10 mouse cellular contexts compared by ENCODE assay signal in the genomic region with DNA sequence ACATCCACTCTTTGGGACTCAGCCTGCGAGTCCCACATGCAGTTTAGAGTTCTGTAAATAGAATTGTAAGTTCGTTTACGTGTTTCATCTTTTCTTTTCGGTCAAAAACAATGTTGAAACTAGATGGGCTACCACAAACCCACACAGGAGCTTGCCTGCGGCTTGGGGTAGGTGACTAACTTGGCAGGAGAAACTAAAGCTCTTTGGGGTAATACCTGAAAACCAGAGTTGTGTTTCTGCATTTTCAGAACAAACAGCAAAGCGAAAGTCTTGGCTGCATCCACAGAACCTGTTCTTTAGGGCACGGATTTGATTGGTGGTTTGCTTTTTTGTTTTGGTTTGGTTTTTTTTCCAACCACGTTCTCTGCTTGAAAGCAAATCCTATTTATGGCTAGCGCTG.
DNase-seq lines count a peak whose midpoint lies in the region; ATAC-seq and TF ChIP-seq lines count a peak whose summit lies in the region.
"Had no signal": no experiment of that assay in that cellular context is flagged by ENCODE, and none has a peak within 500 bp of the region (broad histone marks: within the 10 kb centered on the region; RNA-seq: fewer than 3 reads in every experiment).

No protein-coding gene starts in this region.

- H3K36me3 ChIP-seq in lung, postnatal 0 days (ENCODE audit: insufficient read depth, low read length), result no peaks in the 10 kb centered on the region
- no peaks in the 10 kb centered on the region for H3K36me3 ChIP-seq in liver, embryonic 13.5 days

- peak overlapping the region; percentile 87; the same call in 1 of the 2 replicates for H3K4me2 ChIP-seq in lung, postnatal 0 days (replicated peaks; ENCODE audit: low read depth, low read length)
- peak overlapping the region; percentile 69 for H3K4me2 ChIP-seq in liver, embryonic 13.5 days

- peaks cover 9% of the 10 kb centered on the region; the same call in 1 of the 2 replicates for H3K4me1 ChIP-seq in lung, postnatal 0 days (ENCODE audit: insufficient read depth, low read depth, low read length)
- peaks cover 13% of the 10 kb centered on the region for H3K4me1 ChIP-seq in liver, embryonic 13.5 days (replicated peaks)

- ATAC-seq in lung, postnatal 0 days, result no peak
- no peak for ATAC-seq in liver, embryonic 13.5 days (ENCODE audit: low read depth)

- no peaks in the 10 kb centered on the region for H3K9me3 ChIP-seq in lung, postnatal 0 days (ENCODE audit: low read length)
- no peaks in the 10 kb centered on the region for H3K9me3 ChIP-seq in liver, embryonic 13.5 days (replicated peaks)

- no peak for TF ChIP-seq CTCF in gastrocnemius, adult 2 months (IDR thresholded peaks at IDR 0.05)
- TF ChIP-seq CTCF in lung, postnatal 0 days (IDR thresholded peaks at IDR 0.05), result no peak

- peak overlapping the region; percentile 74 for H3K4me3 ChIP-seq in gastrocnemius, adult 2 months
- peak overlapping the region; percentile 49; the same call in 1 of the 2 replicates for H3K4me3 ChIP-seq in lung, postnatal 0 days (ENCODE audit: low read depth, low read length)
- no peak overlapping the region for H3K4me3 ChIP-seq in liver, embryonic 13.5 days (replicated peaks)

- no peak for DNase-seq in gastrocnemius, adult 2 months
- no peak for DNase-seq in gastrocnemius, postnatal 25 days
- DNase-seq in lung, postnatal 0 days (ENCODE audit: low spot score), result no peak
- DNase-seq in lung, postnatal 14 days, result no peak
- no peak for DNase-seq in liver, embryonic 13.5 days
- DNase-seq in urinary bladder, postnatal 36 days (ENCODE audit: low spot score in 2 of 2), result no peak
- DNase-seq in adrenal gland, adult 18-20 months (ENCODE audit: low spot score in 2 of 2), result no peak
- no peak for DNase-seq in adrenal gland, adult 8-10 months
- DNase-seq: cerebellum, adult 11-12 months; gastrocnemius, postnatal 36 days had no signal

- 55% methylated on average over 9 of the region's 9 CpGs for WGBS in lung, postnatal 0 days
- 28% methylated on average over 9 of the region's 9 CpGs for WGBS in liver, embryonic 13.5 days (ENCODE audit: insufficient replicate concordance)

- intact Hi-C loops in gastrocnemius, adult 2 months (cut with DNase I), result loop anchor here (10.0 kb wide), 1 partner anchor 271 kb away; no protein-coding TSS in a partner anchor

- H3K27ac ChIP-seq in gastrocnemius, adult 2 months, result peak overlapping the region; percentile 41
- H3K27ac ChIP-seq in lung, postnatal 0 days (ENCODE audit: low read length), result no peak overlapping the region
- no peak overlapping the region for H3K27ac ChIP-seq in liver, embryonic 13.5 days

- no peak for TF ChIP-seq EP300 in lung, postnatal 0 days (IDR thresholded peaks at IDR 0.05)

- H3K9ac ChIP-seq in lung, postnatal 0 days (replicated peaks; ENCODE audit: low read depth), result no peak overlapping the region
- H3K9ac ChIP-seq in liver, embryonic 13.5 days, result no peak overlapping the region

- no peaks in the 10 kb centered on the region for H3K27me3 ChIP-seq in lung, postnatal 0 days (replicated peaks; ENCODE audit: insufficient read depth, low read length)
- peaks cover 44% of the 10 kb centered on the region for H3K27me3 ChIP-seq in liver, embryonic 13.5 days
